Comparison of ENCODE assay signal across 12 mouse cellular contexts in genomic region chr6:53825213-53825612, GRCm38 (mm10). TPM values are rescaled to one million over a fixed set of nuclear protein-coding genes. Genes with fewer than 3 reads are reported as not detected.
DNase-seq lines count a peak whose midpoint lies in the region; ATAC-seq and TF ChIP-seq lines count a peak whose summit lies in the region.
"Had no signal": no experiment of that assay in that cellular context is flagged by ENCODE, and none has a peak within 500 bp of the region (broad histone marks: within the 10 kb centered on the region; RNA-seq: fewer than 3 reads in every experiment).

No protein-coding gene starts in this region.

- peak; percentile 97 for DNase-seq in heart, adult 11 months
- no peak for DNase-seq in heart, embryonic 10.5 days (ENCODE audit: low spot score)
- peak; percentile 50 for DNase-seq in limb, embryonic 14.5 days (ENCODE audit: low spot score)
- DNase-seq in limb, embryonic 10.5 days (ENCODE audit: low spot score): no peak
- peak; percentile 73 for DNase-seq in gastrocnemius, postnatal 25 days
- DNase-seq in lung, postnatal 10 days: peak; percentile 67
- DNase-seq in liver, embryonic 11.5 days (ENCODE audit: low spot score): no peak
- DNase-seq: thymus, postnatal 14 days had no signal

- no peaks in the 10 kb centered on the region for H3K36me3 ChIP-seq in heart, embryonic 10.5 days
- H3K36me3 ChIP-seq in limb, embryonic 14.5 days (ENCODE audit: control insufficient read depth, insufficient read depth, low read length): no peaks in the 10 kb centered on the region
- H3K36me3 ChIP-seq in limb, embryonic 10.5 days: no peaks in the 10 kb centered on the region
- H3K36me3 ChIP-seq in forebrain, embryonic 13.5 days (ENCODE audit: poor library complexity, severe bottlenecking): no peaks in the 10 kb centered on the region
- no peaks in the 10 kb centered on the region for H3K36me3 ChIP-seq in liver, embryonic 11.5 days (ENCODE audit: control insufficient read depth, insufficient read depth, low read length)
- H3K36me3 ChIP-seq: embryonic facial prominence, embryonic 13.5 days had no signal

- H3K27me3 ChIP-seq in heart, embryonic 10.5 days (ENCODE audit: insufficient read depth, poor library complexity, severe bottlenecking): peaks cover 27% of the 10 kb centered on the region
- 0 out of 2 replicates have a peak, but pooled peaks cover 7% of the 10 kb centered on the region for H3K27me3 ChIP-seq in limb, embryonic 14.5 days (ENCODE audit: control insufficient read depth, insufficient read depth, low read length)
- peaks cover 3% of the 10 kb centered on the region; the same call in 1 of the 2 replicates for H3K27me3 ChIP-seq in limb, embryonic 10.5 days (ENCODE audit: low read depth, poor library complexity, severe bottlenecking)
- H3K27me3 ChIP-seq in forebrain, embryonic 13.5 days: peaks cover 24% of the 10 kb centered on the region
- H3K27me3 ChIP-seq in liver, embryonic 11.5 days (replicated peaks; ENCODE audit: control insufficient read depth, insufficient read depth, low read length): peaks cover 40% of the 10 kb centered on the region
- H3K27me3 ChIP-seq: embryonic facial prominence, embryonic 13.5 days had no signal

- no peak overlapping the region for H3K9ac ChIP-seq in limb, embryonic 14.5 days (ENCODE audit: low read depth, low read length, severe bottlenecking)
- no peak overlapping the region for H3K9ac ChIP-seq in forebrain, embryonic 13.5 days
- H3K9ac ChIP-seq in liver, embryonic 11.5 days (ENCODE audit: low read depth, low read length): no peak overlapping the region
- H3K9ac ChIP-seq: embryonic facial prominence, embryonic 13.5 days had no signal

- H3K4me1 ChIP-seq in heart, embryonic 10.5 days: peaks cover 8% of the 10 kb centered on the region; the same call in 1 of the 2 replicates
- peaks cover 15% of the 10 kb centered on the region for H3K4me1 ChIP-seq in limb, embryonic 14.5 days (ENCODE audit: control insufficient read depth, insufficient read depth, low read length)
- H3K4me1 ChIP-seq in limb, embryonic 10.5 days: peaks cover 15% of the 10 kb centered on the region
- H3K4me1 ChIP-seq in forebrain, embryonic 13.5 days: peaks cover 15% of the 10 kb centered on the region
- H3K4me1 ChIP-seq in liver, embryonic 11.5 days (replicated peaks; ENCODE audit: control insufficient read depth, insufficient read depth, low read length): no peaks in the 10 kb centered on the region

- H3K27ac ChIP-seq in heart, embryonic 10.5 days: no peak overlapping the region
- H3K27ac ChIP-seq in limb, embryonic 14.5 days (replicated peaks; ENCODE audit: low read depth, low read length): no peak overlapping the region
- H3K27ac ChIP-seq in limb, embryonic 10.5 days: no peak overlapping the region
- H3K27ac ChIP-seq in forebrain, embryonic 13.5 days: no peak overlapping the region
- no peak overlapping the region for H3K27ac ChIP-seq in liver, embryonic 11.5 days (ENCODE audit: low read depth, low read length)
- H3K27ac ChIP-seq: embryonic facial prominence, embryonic 13.5 days had no signal

- no peak overlapping the region for H3K4me2 ChIP-seq in limb, embryonic 14.5 days (replicated peaks; ENCODE audit: low read depth, low read length, severe bottlenecking)
- no peak overlapping the region for H3K4me2 ChIP-seq in forebrain, embryonic 13.5 days
- H3K4me2 ChIP-seq in liver, embryonic 11.5 days: no peak overlapping the region
- H3K4me2 ChIP-seq: embryonic facial prominence, embryonic 13.5 days had no signal

- whole genome bisulfite sequencing in heart, embryonic 10.5 days: 49% methylated on average over 4 of the region's 4 CpGs
- 47% methylated on average over 4 of the region's 4 CpGs for WGBS in limb, embryonic 14.5 days
- 76% methylated on average over 4 of the region's 4 CpGs for WGBS in limb, embryonic 10.5 days
- WGBS in forebrain, embryonic 13.5 days: 79% methylated on average over 4 of the region's 4 CpGs
- WGBS in liver, embryonic 11.5 days: 54% methylated on average over 4 of the region's 4 CpGs

- TF ChIP-seq POLR2A in limb, embryonic 14.5 days (IDR thresholded peaks at IDR 0.05; ENCODE audit: borderline replicate concordance, extremely low read depth, insufficient read depth, insufficient read length): no peak

- no peak for ATAC-seq in limb, embryonic 14.5 days (ENCODE audit: low FRiP score, low read depth)
- no peak for ATAC-seq in forebrain, embryonic 13.5 days
- ATAC-seq in liver, embryonic 11.5 days (replicated peaks; ENCODE audit: low FRiP score): no peak
- ATAC-seq: CD4-positive, CD25-positive, alpha-beta regulatory T cell, adult 4 months; intestine, embryonic 16.5 days had no signal

- H3K9me3 ChIP-seq in heart, embryonic 10.5 days: no peaks in the 10 kb centered on the region
- peaks cover 3% of the 10 kb centered on the region; the same call in 1 of the 2 replicates for H3K9me3 ChIP-seq in limb, embryonic 14.5 days (ENCODE audit: control insufficient read depth, low read length)
- no peaks in the 10 kb centered on the region for H3K9me3 ChIP-seq in limb, embryonic 10.5 days (replicated peaks)
- no peaks in the 10 kb centered on the region for H3K9me3 ChIP-seq in forebrain, embryonic 13.5 days (replicated peaks)
- H3K9me3 ChIP-seq in liver, embryonic 11.5 days (ENCODE audit: control insufficient read depth, low read length): no peaks in the 10 kb centered on the region
- H3K9me3 ChIP-seq: embryonic facial prominence, embryonic 13.5 days had no signal

- no peak overlapping the region for H3K4me3 ChIP-seq in heart, embryonic 10.5 days
- H3K4me3 ChIP-seq in limb, embryonic 14.5 days (replicated peaks; ENCODE audit: low read length): no peak overlapping the region
- H3K4me3 ChIP-seq in limb, embryonic 10.5 days: no peak overlapping the region
- H3K4me3 ChIP-seq in forebrain, embryonic 13.5 days: no peak overlapping the region
- no peak overlapping the region for H3K4me3 ChIP-seq in liver, embryonic 11.5 days (ENCODE audit: low read depth, low read length)
- H3K4me3 ChIP-seq: embryonic facial prominence, embryonic 13.5 days had no signal

RNA-seq across cellular contexts. Expression of gene Tril, which starts 4.6 kb away (rescaled TPM):
- 7.5 and 15.3 TPM in 2 replicates for polyA plus RNA-seq in heart, embryonic 10.5 days (2016; fragmentation: Nextera tagmentation; extraction: Ambion mirVana)
- polyA plus RNA-seq in limb, embryonic 14.5 days (2012; rRNA removed): 68.1 and 102 TPM in 2 replicates
- 70.0 and 90.7 TPM in 2 replicates for polyA plus RNA-seq in limb, embryonic 14.5 days (2014; fragmentation: Nextera tagmentation; extraction: Ambion mirVana)
- polyA plus RNA-seq in limb, embryonic 10.5 days (2016; fragmentation: Nextera tagmentation; extraction: Ambion mirVana): 86.9 and 97.3 TPM in 2 replicates
- 1 to 10 TPM; 3.6 to 3.8 TPM for total RNA-seq in gastrocnemius, postnatal 25 days (2021)
- polyA plus RNA-seq in forebrain, embryonic 13.5 days (2015; fragmentation: Nextera tagmentation; extraction: Ambion mirVana): 5.6 and 6.3 TPM in 2 replicates
- 4.5 and 5.5 TPM in 2 replicates for polyA plus RNA-seq in liver, embryonic 11.5 days (2014; fragmentation: Nextera tagmentation; extraction: Ambion mirVana)
- polyA plus RNA-seq: CD4-positive, CD25-positive, alpha-beta regulatory T cell, adult 4 months had no signal

Comparison
In these comparisons a context has a peak if more than half of its experiments do, and no peak if none do; other contexts are left out.
1. DNase-seq: peak in heart, adult 11 months (single experiment), limb, embryonic 14.5 days (single experiment), gastrocnemius, postnatal 25 days (single experiment) and lung, postnatal 10 days (single experiment); none in heart, embryonic 10.5 days (single experiment), limb, embryonic 10.5 days (single experiment) and liver, embryonic 11.5 days (single experiment).